10 mouse cellular contexts compared by ENCODE assay signal in genomic region chr7:15949216-15949790, GRCm38 (mm10). TPM values are rescaled to one million over a fixed set of nuclear protein-coding genes. Genes with fewer than 3 reads are reported as not detected.
DNase-seq lines count a peak whose midpoint lies in the region; ATAC-seq lines count a peak whose summit lies in the region.
"Had no signal": no experiment of that assay in that cellular context is flagged by ENCODE, and none has a peak within 500 bp of the region (broad histone marks: within the 10 kb centered on the region; RNA-seq: fewer than 3 reads in every experiment).

No protein-coding gene starts in this region.

- H3K4me2 ChIP-seq in kidney, embryonic 15.5 days = peak overlapping the region; percentile 65
- H3K4me2 ChIP-seq in liver, embryonic 15.5 days = peak overlapping the region; percentile 81
- H3K4me2 ChIP-seq in forebrain, embryonic 14.5 days (ENCODE audit: low read length) = no peak overlapping the region
- no peak overlapping the region for H3K4me2 ChIP-seq in forebrain, embryonic 12.5 days

- peak overlapping the region; percentile 67 for H3K27ac ChIP-seq in kidney, embryonic 15.5 days
- no peak overlapping the region for H3K27ac ChIP-seq in liver, embryonic 15.5 days (replicated peaks)
- H3K27ac ChIP-seq in forebrain, embryonic 14.5 days (ENCODE audit: low read depth, low read length) = no peak overlapping the region
- no peak overlapping the region for H3K27ac ChIP-seq in forebrain, embryonic 12.5 days
- H3K27ac ChIP-seq: neural tube, embryonic 12.5 days had no signal

- no peak for DNase-seq in kidney, postnatal 25 days
- DNase-seq in 416B (ENCODE audit: low read depth) (peak; percentile 76), NIH3T3 (ENCODE audit: low read depth) (peak; percentile 59)
- DNase-seq in embryo, embryonic 9.5 days (ENCODE audit: extremely low spot score) = no peak
- DNase-seq in forebrain, embryonic 14.5 days (ENCODE audit: low spot score) = no peak

- WGBS in kidney, embryonic 15.5 days = 79% methylated on average over 7 of the region's 7 CpGs
- WGBS in liver, embryonic 15.5 days (ENCODE audit: insufficient replicate concordance) = 38% methylated on average over 7 of the region's 7 CpGs
- 87% methylated on average over 7 of the region's 7 CpGs for WGBS in forebrain, embryonic 14.5 days
- WGBS in forebrain, embryonic 12.5 days = 84% methylated on average over 7 of the region's 7 CpGs

- no peaks in the 10 kb centered on the region for H3K27me3 ChIP-seq in kidney, embryonic 15.5 days
- peaks cover 9% of the 10 kb centered on the region; the same call in 1 of the 2 replicates for H3K27me3 ChIP-seq in liver, embryonic 15.5 days
- H3K27me3 ChIP-seq in forebrain, embryonic 14.5 days (replicated peaks; ENCODE audit: control insufficient read depth, insufficient read depth, low read length) = no peaks in the 10 kb centered on the region
- peaks cover 14% of the 10 kb centered on the region; the same call in 1 of the 2 replicates for H3K27me3 ChIP-seq in forebrain, embryonic 12.5 days
- H3K27me3 ChIP-seq: neural tube, embryonic 12.5 days had no signal

- H3K4me1 ChIP-seq in kidney, embryonic 15.5 days = peaks cover 29% of the 10 kb centered on the region
- H3K4me1 ChIP-seq in liver, embryonic 15.5 days (replicated peaks) = peaks cover 91% of the 10 kb centered on the region
- H3K4me1 ChIP-seq in forebrain, embryonic 14.5 days (ENCODE audit: control insufficient read depth, insufficient read depth, low read length) = peaks cover 6% of the 10 kb centered on the region
- peaks cover 21% of the 10 kb centered on the region for H3K4me1 ChIP-seq in forebrain, embryonic 12.5 days

- no peak overlapping the region for H3K9ac ChIP-seq in kidney, embryonic 15.5 days
- H3K9ac ChIP-seq in liver, embryonic 15.5 days = no peak overlapping the region
- no peak overlapping the region for H3K9ac ChIP-seq in forebrain, embryonic 14.5 days (ENCODE audit: low read length)
- H3K9ac ChIP-seq in forebrain, embryonic 12.5 days = no peak overlapping the region

- peaks cover 34% of the 10 kb centered on the region for H3K36me3 ChIP-seq in kidney, embryonic 15.5 days
- H3K36me3 ChIP-seq in liver, embryonic 15.5 days (replicated peaks) = peaks cover 4% of the 10 kb centered on the region
- peaks cover 2% of the 10 kb centered on the region; the same call in 1 of the 2 replicates for H3K36me3 ChIP-seq in forebrain, embryonic 14.5 days (ENCODE audit: control insufficient read depth, insufficient read depth, low read length)
- peaks cover 2% of the 10 kb centered on the region; the same call in 1 of the 2 replicates for H3K36me3 ChIP-seq in forebrain, embryonic 12.5 days (replicated peaks)

- 0 out of 2 replicates have a peak, but pooled peaks cover 4% of the 10 kb centered on the region for H3K9me3 ChIP-seq in kidney, embryonic 15.5 days (replicated peaks)
- H3K9me3 ChIP-seq in liver, embryonic 15.5 days (replicated peaks) = no peaks in the 10 kb centered on the region; the same call in 1 of the 2 replicates
- no peaks in the 10 kb centered on the region for H3K9me3 ChIP-seq in forebrain, embryonic 14.5 days (replicated peaks; ENCODE audit: control insufficient read depth, low read length)
- no peaks in the 10 kb centered on the region for H3K9me3 ChIP-seq in forebrain, embryonic 12.5 days
- H3K9me3 ChIP-seq: neural tube, embryonic 12.5 days had no signal

- no peak overlapping the region for H3K4me3 ChIP-seq in kidney, embryonic 15.5 days (replicated peaks)
- H3K4me3 ChIP-seq in liver, embryonic 15.5 days (replicated peaks) = no peak overlapping the region
- no peak overlapping the region for H3K4me3 ChIP-seq in forebrain, embryonic 14.5 days (ENCODE audit: low read depth, low read length)
- H3K4me3 ChIP-seq in forebrain, embryonic 12.5 days (replicated peaks) = no peak overlapping the region
- H3K4me3 ChIP-seq: neural tube, embryonic 12.5 days had no signal

- no peak for ATAC-seq in kidney, embryonic 15.5 days (replicated peaks; ENCODE audit: low FRiP score)
- ATAC-seq in liver, embryonic 15.5 days (ENCODE audit: insufficient read depth) = no peak
- no peak for ATAC-seq in forebrain, embryonic 14.5 days
- no peak for ATAC-seq in forebrain, embryonic 12.5 days (ENCODE audit: low FRiP score)
- ATAC-seq: hindbrain, embryonic 16.5 days had no signal

RNA-seq across cellular contexts. Expression of gene Nop53, which starts 3.4 kb away (rescaled TPM):
- polyA plus RNA-seq in kidney, embryonic 15.5 days (2015; fragmentation: Nextera tagmentation; extraction: Ambion mirVana) = 194 and 195 TPM in 2 replicates
- 76.1 and 81.2 TPM in 2 replicates for polyA plus RNA-seq in liver, embryonic 15.5 days (2015; fragmentation: Nextera tagmentation; extraction: Ambion mirVana)
- polyA plus RNA-seq in forebrain, embryonic 14.5 days (2014; fragmentation: Nextera tagmentation; extraction: Ambion mirVana) = 142 and 147 TPM in 2 replicates
- polyA plus RNA-seq in forebrain, embryonic 12.5 days (2016; fragmentation: Nextera tagmentation; extraction: Ambion mirVana) = 165 and 169 TPM in 2 replicates

RNA-seq across cellular contexts. Expression of gene Ehd2, which starts 18.1 kb away (rescaled TPM):
- polyA plus RNA-seq in kidney, embryonic 15.5 days (2015; fragmentation: Nextera tagmentation; extraction: Ambion mirVana) = 39.4 and 39.5 TPM in 2 replicates
- 4.1 and 4.6 TPM in 2 replicates for polyA plus RNA-seq in liver, embryonic 15.5 days (2015; fragmentation: Nextera tagmentation; extraction: Ambion mirVana)
- polyA plus RNA-seq in forebrain, embryonic 14.5 days (2014; fragmentation: Nextera tagmentation; extraction: Ambion mirVana) = 4.5 and 6.2 TPM in 2 replicates
- polyA plus RNA-seq in forebrain, embryonic 12.5 days (2016; fragmentation: Nextera tagmentation; extraction: Ambion mirVana) = 6.6 and 7.6 TPM in 2 replicates

RNA-seq across cellular contexts. Expression of gene Selenow, which starts 27.1 kb away (rescaled TPM):
- 745 and 748 TPM in 2 replicates for polyA plus RNA-seq in kidney, embryonic 15.5 days (2015; fragmentation: Nextera tagmentation; extraction: Ambion mirVana)
- 246 and 279 TPM in 2 replicates for polyA plus RNA-seq in liver, embryonic 15.5 days (2015; fragmentation: Nextera tagmentation; extraction: Ambion mirVana)
- 1,730 and 1,790 TPM in 2 replicates for polyA plus RNA-seq in forebrain, embryonic 14.5 days (2014; fragmentation: Nextera tagmentation; extraction: Ambion mirVana)
- 1,130 and 1,137 TPM in 2 replicates for polyA plus RNA-seq in forebrain, embryonic 12.5 days (2016; fragmentation: Nextera tagmentation; extraction: Ambion mirVana)

Comparison
In these comparisons a context has a peak if more than half of its experiments do, and no peak if none do; other contexts are left out.
1. H3K4me2 ChIP-seq: peak in kidney, embryonic 15.5 days (single experiment) and liver, embryonic 15.5 days (single experiment); none in forebrain, embryonic 14.5 days (single experiment) and forebrain, embryonic 12.5 days (single experiment).
2. DNase-seq: peak in 416B (single experiment) and NIH3T3 (single experiment); none in kidney, postnatal 25 days (0 of 2), embryo, embryonic 9.5 days (single experiment) and forebrain, embryonic 14.5 days (single experiment).